Mouse (Mus musculus): ENCODE results near the gene Naaladl2. TPM values are rescaled to one million over a fixed set of nuclear protein-coding genes. Genes with fewer than 3 reads are reported as not detected.

The Naaladl2 gene
- polyA plus RNA-seq, 1 experiment: not detected

DNA sequence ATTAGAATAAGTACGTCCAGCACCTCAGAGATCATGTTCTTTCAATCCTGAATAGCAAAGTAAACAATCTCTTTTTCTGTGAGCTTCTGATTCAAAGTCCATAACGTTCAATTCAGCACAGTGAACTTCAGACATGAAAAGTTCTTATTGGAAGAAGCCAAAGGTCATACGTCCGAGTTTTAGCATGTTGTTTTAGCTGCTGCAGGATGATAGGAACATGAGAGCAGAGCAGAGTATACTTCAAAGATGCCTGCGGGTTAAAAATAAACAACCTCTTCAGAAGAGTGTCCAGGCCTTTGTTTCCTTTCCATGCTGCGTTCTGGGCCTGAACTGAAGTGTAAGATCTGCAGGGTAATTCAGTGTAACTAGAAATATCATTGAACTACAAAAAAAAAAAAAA lies 222.7 kb downstream of the Naaladl2 start:
- Histone ChIP-seq H3K9me3 (replicated peaks; ENCODE audit: control insufficient read depth, insufficient read depth, low read length, poor library complexity, severe bottlenecking) (no peaks in the 10 kb centered on the region), H3K36me3 (ENCODE audit: control insufficient read depth, insufficient read depth, low read length, poor library complexity, severe bottlenecking) (no peaks in the 10 kb centered on the region), H3K27me3 (ENCODE audit: control insufficient read depth, insufficient read depth, low read length, poor library complexity, severe bottlenecking) (no peaks in the 10 kb centered on the region), H3K27ac (ENCODE audit: insufficient read depth, low read length) (no peak overlapping the region), H3K4me3 (ENCODE audit: low read depth, low read length) (no peak overlapping the region), H3K9ac (ENCODE audit: low read depth, poor library complexity, severe bottlenecking) (no peak overlapping the region), H3K4me1 (ENCODE audit: control insufficient read depth, insufficient read depth, low read length) (no peaks in the 10 kb centered on the region)
- TF ChIP-seq CTCF (IDR thresholded peaks at IDR 0.05; ENCODE audit: low read depth, low read length) (no peak), POLR2A (IDR thresholded peaks at IDR 0.05; ENCODE audit: insufficient read depth, low read length) (no peak), EP300 (IDR thresholded peaks at IDR 0.05; ENCODE audit: insufficient read depth, low read depth, low read length) (no peak)

DNA sequence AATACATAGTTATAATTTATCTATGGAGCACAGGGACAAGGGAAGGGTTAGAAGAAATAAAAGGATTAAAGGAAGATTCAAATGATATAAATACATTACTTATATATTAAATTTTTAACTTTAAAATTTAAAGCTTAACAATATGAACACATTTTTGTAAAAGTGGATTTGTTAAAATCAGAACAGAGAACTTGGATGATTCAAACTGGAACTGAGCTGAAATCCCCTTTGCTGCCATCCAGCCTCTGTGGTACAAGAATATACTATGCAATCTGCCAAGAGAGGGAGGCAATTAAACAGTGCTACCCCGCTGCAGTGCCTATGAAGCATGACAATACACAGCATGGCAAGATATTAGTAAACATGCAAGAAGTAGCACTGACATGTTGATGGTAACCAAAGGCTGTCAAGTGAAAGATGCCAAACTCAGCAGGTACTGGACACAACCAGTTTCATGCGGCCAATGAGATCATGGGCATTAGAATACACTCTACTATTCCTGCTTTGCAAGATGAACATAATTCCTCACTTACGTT lies 238.6 kb downstream of the Naaladl2 start:
- no peak overlapping the region for H3K9ac ChIP-seq (ENCODE audit: low read depth, poor library complexity, severe bottlenecking)
- no peaks in the 10 kb centered on the region for H3K4me1 ChIP-seq (ENCODE audit: control insufficient read depth, insufficient read depth, low read length)
- H3K27me3 ChIP-seq (ENCODE audit: control insufficient read depth, insufficient read depth, low read length, poor library complexity, severe bottlenecking): no peaks in the 10 kb centered on the region
- no peaks in the 10 kb centered on the region for H3K36me3 ChIP-seq (ENCODE audit: control insufficient read depth, insufficient read depth, low read length, poor library complexity, severe bottlenecking)
- no peak for TF ChIP-seq POLR2A (IDR thresholded peaks at IDR 0.05; ENCODE audit: insufficient read depth, low read length)
- no peak for TF ChIP-seq EP300 (IDR thresholded peaks at IDR 0.05; ENCODE audit: insufficient read depth, low read depth, low read length)
- no peak for TF ChIP-seq CTCF (IDR thresholded peaks at IDR 0.05; ENCODE audit: low read depth, low read length)
- H3K4me3 ChIP-seq (ENCODE audit: low read depth, low read length): no peak overlapping the region
- no peak overlapping the region for H3K27ac ChIP-seq (ENCODE audit: insufficient read depth, low read length)
- H3K9me3 ChIP-seq (replicated peaks; ENCODE audit: control insufficient read depth, insufficient read depth, low read length, poor library complexity, severe bottlenecking): no peaks in the 10 kb centered on the region

DNA sequence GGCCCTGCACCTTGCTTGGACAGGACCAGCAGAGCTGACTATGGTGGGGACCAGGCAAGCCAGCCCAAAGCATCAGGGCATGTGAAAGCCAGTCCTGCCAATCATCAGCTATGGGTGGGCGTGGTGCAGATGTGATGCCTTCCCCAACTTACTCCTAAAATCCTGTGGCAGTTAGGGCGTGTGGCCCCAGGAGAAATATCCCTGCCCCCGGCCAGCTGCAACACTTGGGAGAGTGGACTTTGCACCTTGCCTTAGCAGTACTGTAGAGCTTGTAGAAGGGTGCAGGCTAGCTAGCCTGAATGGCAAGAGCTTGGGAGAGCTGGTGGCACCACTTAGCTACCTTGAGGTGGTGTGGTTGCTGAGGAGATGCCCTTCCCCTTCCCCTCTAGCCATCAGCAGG lies 255.3 kb downstream of the Naaladl2 start:
- no peak for TF ChIP-seq POLR2A (IDR thresholded peaks at IDR 0.05; ENCODE audit: insufficient read depth, low read length)
- Histone ChIP-seq H3K27ac (ENCODE audit: insufficient read depth, low read length) (no peak overlapping the region), H3K36me3 (ENCODE audit: control insufficient read depth, insufficient read depth, low read length, poor library complexity, severe bottlenecking) (no peaks in the 10 kb centered on the region), H3K27me3 (ENCODE audit: control insufficient read depth, insufficient read depth, low read length, poor library complexity, severe bottlenecking) (no peaks in the 10 kb centered on the region), H3K9ac (ENCODE audit: low read depth, poor library complexity, severe bottlenecking) (no peak overlapping the region), H3K4me3 (ENCODE audit: low read depth, low read length) (no peak overlapping the region), H3K9me3 (replicated peaks; ENCODE audit: control insufficient read depth, insufficient read depth, low read length, poor library complexity, severe bottlenecking) (no peaks in the 10 kb centered on the region), H3K4me1 (ENCODE audit: control insufficient read depth, insufficient read depth, low read length) (no peaks in the 10 kb centered on the region)

DNA sequence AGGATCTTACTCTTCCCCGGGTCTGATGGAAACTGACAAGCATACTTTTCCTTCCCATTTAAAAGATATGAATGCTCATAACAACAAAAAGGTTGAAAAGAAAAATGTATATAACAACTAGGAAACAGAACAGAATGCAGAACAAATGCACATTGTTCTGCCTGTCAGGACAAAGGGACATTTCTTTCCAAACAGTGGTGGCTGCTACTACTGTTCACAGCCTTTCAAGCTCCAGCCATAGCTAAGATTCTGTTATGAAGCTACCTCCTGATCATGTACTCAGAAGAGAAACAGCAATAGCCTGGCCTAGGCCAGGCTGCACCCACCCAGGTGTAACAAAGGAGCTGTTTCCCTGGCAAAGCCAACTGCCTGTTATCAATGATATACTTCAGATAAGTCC lies 271.8 kb downstream of the Naaladl2 start:
- H3K4me3 ChIP-seq (ENCODE audit: low read depth, low read length): no peak overlapping the region
- no peak overlapping the region for H3K27ac ChIP-seq (ENCODE audit: insufficient read depth, low read length)
- no peaks in the 10 kb centered on the region for H3K9me3 ChIP-seq (replicated peaks; ENCODE audit: control insufficient read depth, insufficient read depth, low read length, poor library complexity, severe bottlenecking)
- H3K27me3 ChIP-seq (ENCODE audit: control insufficient read depth, insufficient read depth, low read length, poor library complexity, severe bottlenecking): no peaks in the 10 kb centered on the region
- TF ChIP-seq EP300 (IDR thresholded peaks at IDR 0.05; ENCODE audit: insufficient read depth, low read depth, low read length): no peak
- TF ChIP-seq POLR2A (IDR thresholded peaks at IDR 0.05; ENCODE audit: insufficient read depth, low read length): no peak
- TF ChIP-seq CTCF (IDR thresholded peaks at IDR 0.05; ENCODE audit: low read depth, low read length): no peak
- H3K4me1 ChIP-seq (ENCODE audit: control insufficient read depth, insufficient read depth, low read length): no peaks in the 10 kb centered on the region
- no peaks in the 10 kb centered on the region for H3K36me3 ChIP-seq (ENCODE audit: control insufficient read depth, insufficient read depth, low read length, poor library complexity, severe bottlenecking)
- H3K9ac ChIP-seq (ENCODE audit: low read depth, poor library complexity, severe bottlenecking): no peak overlapping the region

DNA sequence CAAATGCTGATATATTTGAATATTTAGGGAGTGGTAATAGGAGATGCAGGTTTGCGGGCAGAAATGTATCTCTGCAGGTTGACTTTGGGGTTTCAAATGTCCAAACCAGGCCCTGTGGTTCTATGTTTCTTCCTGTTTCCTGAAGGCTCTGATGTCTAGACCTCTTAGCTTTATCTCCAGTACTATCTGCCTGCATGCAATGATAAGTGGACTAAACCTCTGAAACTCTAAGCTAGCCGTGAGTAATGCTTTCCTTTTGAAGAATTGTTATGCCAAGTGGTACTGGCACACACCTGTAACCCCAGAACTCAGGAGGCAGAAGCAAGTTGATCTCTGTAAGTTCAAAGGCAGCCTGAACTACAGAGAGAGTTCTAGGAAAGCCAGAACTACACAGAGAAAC lies 291.1 kb downstream of the Naaladl2 start:
- no peaks in the 10 kb centered on the region for H3K27me3 ChIP-seq (ENCODE audit: control insufficient read depth, insufficient read depth, low read length, poor library complexity, severe bottlenecking)
- no peaks in the 10 kb centered on the region for H3K9me3 ChIP-seq (replicated peaks; ENCODE audit: control insufficient read depth, insufficient read depth, low read length, poor library complexity, severe bottlenecking)
- TF ChIP-seq CTCF (IDR thresholded peaks at IDR 0.05; ENCODE audit: low read depth, low read length) (no peak), POLR2A (IDR thresholded peaks at IDR 0.05; ENCODE audit: insufficient read depth, low read length) (no peak), EP300 (IDR thresholded peaks at IDR 0.05; ENCODE audit: insufficient read depth, low read depth, low read length) (no peak)
- no peak overlapping the region for H3K4me3 ChIP-seq (ENCODE audit: low read depth, low read length)
- no peak overlapping the region for H3K9ac ChIP-seq (ENCODE audit: low read depth, poor library complexity, severe bottlenecking)
- no peaks in the 10 kb centered on the region for H3K36me3 ChIP-seq (ENCODE audit: control insufficient read depth, insufficient read depth, low read length, poor library complexity, severe bottlenecking)
- H3K4me1 ChIP-seq (ENCODE audit: control insufficient read depth, insufficient read depth, low read length): no peaks in the 10 kb centered on the region
- H3K27ac ChIP-seq (ENCODE audit: insufficient read depth, low read length): no peak overlapping the region

DNA sequence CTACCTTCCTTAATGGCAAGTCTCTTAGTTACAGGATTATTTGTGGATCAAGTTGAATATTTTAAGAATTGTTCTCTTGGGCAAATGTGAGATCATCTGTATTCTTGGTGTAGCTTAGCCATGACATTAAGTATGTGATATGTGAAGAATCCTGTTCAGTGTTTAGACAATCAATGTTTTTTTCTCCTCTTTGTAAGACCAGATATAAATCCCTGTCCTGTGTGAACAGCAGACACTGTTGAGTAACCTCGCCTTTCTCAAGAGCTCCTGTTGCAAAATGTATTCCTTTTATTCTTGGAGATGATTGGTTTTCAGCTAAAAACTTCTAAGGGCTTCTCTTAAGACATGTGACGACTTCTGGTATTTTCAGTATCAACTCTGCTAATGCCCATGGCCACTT lies 347.3 kb downstream of the Naaladl2 start:
- H3K27ac ChIP-seq (ENCODE audit: insufficient read depth, low read length): no peak overlapping the region
- no peak for TF ChIP-seq POLR2A (IDR thresholded peaks at IDR 0.05; ENCODE audit: insufficient read depth, low read length)
- no peak for TF ChIP-seq EP300 (IDR thresholded peaks at IDR 0.05; ENCODE audit: insufficient read depth, low read depth, low read length)
- TF ChIP-seq CTCF (IDR thresholded peaks at IDR 0.05; ENCODE audit: low read depth, low read length): no peak
- H3K4me1 ChIP-seq (ENCODE audit: control insufficient read depth, insufficient read depth, low read length): no peaks in the 10 kb centered on the region
- no peaks in the 10 kb centered on the region for H3K9me3 ChIP-seq (replicated peaks; ENCODE audit: control insufficient read depth, insufficient read depth, low read length, poor library complexity, severe bottlenecking)
- H3K9ac ChIP-seq (ENCODE audit: low read depth, poor library complexity, severe bottlenecking): no peak overlapping the region
- no peaks in the 10 kb centered on the region for H3K27me3 ChIP-seq (ENCODE audit: control insufficient read depth, insufficient read depth, low read length, poor library complexity, severe bottlenecking)
- H3K4me3 ChIP-seq (ENCODE audit: low read depth, low read length): no peak overlapping the region
- no peaks in the 10 kb centered on the region for H3K36me3 ChIP-seq (ENCODE audit: control insufficient read depth, insufficient read depth, low read length, poor library complexity, severe bottlenecking)
